Mouse (Mus musculus) heart, embryonic 15.5 days (tissue): ENCODE data around the gene Hcar1. TPM values are rescaled to one million over a fixed set of nuclear protein-coding genes. Genes with fewer than 3 reads are reported as not detected.

ENCODE experiments used
- ATAC-seq: fragments of 200-750 bp; cut with Nextera tagmentation; replicated peaks from 2 replicates; pipeline ENCODE4 v1.8.0; 2017; ENCODE audit warnings: low read depth, moderate TSS enrichment; ENCODE audit not compliant: insufficient number of reproducible peaks, insufficient read depth, low FRiP score
- H3K27ac ChIP-seq: fragments of 300-500 bp; sonication (generic); 2 replicates; pipeline ENCODE4 v1.5.1; 2015; ENCODE audit warnings: mild to moderate bottlenecking, inconsistent platforms
- H3K27me3 ChIP-seq: fragments of 300-500 bp; sonication (generic); 2 replicates; pipeline ENCODE4 v1.6.1; 2015; ENCODE audit warnings: inconsistent platforms
- H3K36me3 ChIP-seq: fragments of 300-500 bp; sonication (generic); 2 replicates; pipeline ENCODE4 v1.6.1; 2015; ENCODE audit warnings: mild to moderate bottlenecking, inconsistent platforms
- H3K4me1 ChIP-seq: fragments of 300-500 bp; sonication (generic); replicated peaks from 2 replicates; pipeline ENCODE4 v1.6.1; 2015; ENCODE audit warnings: inconsistent platforms
- H3K4me2 ChIP-seq: fragments of 300-500 bp; sonication (generic); 2 replicates; pipeline ENCODE4 v1.6.1; 2015; ENCODE audit warnings: inconsistent platforms, mild to moderate bottlenecking, moderate library complexity
- H3K4me3 ChIP-seq: fragments of 300-500 bp; sonication (generic); 2 replicates; pipeline ENCODE4 v1.5.1; 2015; ENCODE audit warnings: mild to moderate bottlenecking, inconsistent platforms
- H3K9ac ChIP-seq: fragments of 300-500 bp; sonication (generic); 2 replicates; pipeline ENCODE4 v1.6.1; 2015; ENCODE audit warnings: mild to moderate bottlenecking, inconsistent platforms
- H3K9me3 ChIP-seq: fragments of 300-500 bp; sonication (generic); replicated peaks from 2 replicates; pipeline ENCODE4 v1.6.1; 2016; ENCODE audit warnings: inconsistent platforms
- WGBS: fragments of 180-500 bp; shearing (Covaris S2); methylation state at CpG from one replicate; pipeline ENCODE4 v1.1.7; 2015; ENCODE audit warnings: mixed read lengths; 5-methylcytosine and 5-hydroxymethylcytosine counted together
- polyA plus RNA-seq: library from polyadenylated mRNA; unstranded; fragments of >200 nt; fragmentation: Nextera tagmentation; extraction: Ambion mirVana; gene quantifications from 2 replicates; pipeline ENCODE4 v1.2.1, GENCODE M21; 2015

Gene Hcar1
- polyA plus RNA-seq, result 0.16 and 0.34 TPM in 2 replicates

GRCm38 (mm10) chr5:123879928-123880327 lies at the start of gene Hcar1:
Gene Hcar1 (minus strand): TSS chr5:123880020.
- Histone ChIP-seq H3K4me3 (no peak within 1 kb of the TSS), H3K9me3 (no peaks in the 10 kb centered on the region), H3K9ac (no peak within 1 kb of the TSS), H3K4me1 (peaks cover 9% of the 10 kb centered on the region), H3K27ac (0 out of 2 replicates have a peak within 1 kb of the TSS, but pooled peaks have one; percentile 2), H3K27me3 (no peaks in the 10 kb centered on the region), H3K36me3 (no peaks in the 10 kb centered on the region), H3K4me2 (peak within 1 kb of the TSS; percentile 45)
- ATAC-seq, result 0 out of 2 replicates have a peak, but pooled peaks have one; percentile 50
- WGBS, result 46% methylated on average over 12 of the region's 12 CpGs

- H3K36me3 ChIP-seq, result peaks cover 63% of the 10 kb centered on the region
- H3K4me1 ChIP-seq, result peaks cover 5% of the 10 kb centered on the region
- WGBS, result 90% methylated on average over 9 of the region's 9 CpGs
- H3K9me3 ChIP-seq, result no peaks in the 10 kb centered on the region
- no peaks in the 10 kb centered on the region for H3K27me3 ChIP-seq
- H3K4me3 ChIP-seq, result no peak within 1 kb of the TSS
- no peak for ATAC-seq
- H3K27ac ChIP-seq, result no peak within 1 kb of the TSS
- no peak within 1 kb of the TSS for H3K4me2 ChIP-seq
- H3K9ac ChIP-seq, result no peak within 1 kb of the TSS
Measured at GRCm38 (mm10) chr5:123927118-123927517, 47.3 kb upstream of the Hcar1 start, which contains the start of gene Gm43518. Gene Gm43518 (plus strand): TSS chr5:123927418.

- Histone ChIP-seq H3K9ac (no peak overlapping the region), H3K27ac (no peak overlapping the region), H3K9me3 (no peaks in the 10 kb centered on the region), H3K4me2 (no peak overlapping the region), H3K36me3 (peaks cover 82% of the 10 kb centered on the region), H3K4me1 (no peaks in the 10 kb centered on the region), H3K27me3 (no peaks in the 10 kb centered on the region), H3K4me3 (no peak overlapping the region)
- WGBS, result 91% methylated on average over 6 of the region's 6 CpGs
- no peak for ATAC-seq
Measured at GRCm38 (mm10) chr5:123922112-123922511, 42.3 kb upstream of the Hcar1 start.

- Histone ChIP-seq H3K9ac (no peak overlapping the region), H3K4me3 (no peak overlapping the region), H3K4me2 (no peak overlapping the region), H3K27me3 (no peaks in the 10 kb centered on the region), H3K36me3 (peaks cover 48% of the 10 kb centered on the region), H3K27ac (no peak overlapping the region), H3K4me1 (peaks cover 10% of the 10 kb centered on the region), H3K9me3 (no peaks in the 10 kb centered on the region)
- no peak for ATAC-seq
- 82% methylated on average over 3 of the region's 3 CpGs for WGBS
Measured at GRCm38 (mm10) chr5:123914852-123915251, 35.0 kb upstream of the Hcar1 start.

GRCm38 (mm10) chr5:123907631-123907977 lies 27.8 kb upstream of the Hcar1 start:
- H3K9me3 ChIP-seq, result no peaks in the 10 kb centered on the region
- H3K4me3 ChIP-seq, result peak overlapping the region; percentile 94
- peaks cover 23% of the 10 kb centered on the region for H3K36me3 ChIP-seq
- peak overlapping the region; percentile 98 for H3K9ac ChIP-seq
- H3K4me1 ChIP-seq, result peaks cover 18% of the 10 kb centered on the region
- peak overlapping the region; percentile 88 for H3K4me2 ChIP-seq
- no peaks in the 10 kb centered on the region for H3K27me3 ChIP-seq
- ATAC-seq, result no peak
- WGBS, result 3% methylated on average over 10 of the region's 10 CpGs
- peak overlapping the region; percentile 88 for H3K27ac ChIP-seq

GRCm38 (mm10) chr5:123906976-123907630 lies 27.3 kb upstream of the Hcar1 start, which contains the start of gene Denr:
Gene Denr (plus strand): TSS chr5:123907175.
- peak within 1 kb of the TSS; percentile 88 for H3K27ac ChIP-seq
- no peaks in the 10 kb centered on the region for H3K27me3 ChIP-seq
- ATAC-seq, result peak; percentile 95
- peak within 1 kb of the TSS; percentile 88 for H3K4me2 ChIP-seq
- peak within 1 kb of the TSS; percentile 94 for H3K4me3 ChIP-seq
- no peaks in the 10 kb centered on the region for H3K9me3 ChIP-seq
- peaks cover 18% of the 10 kb centered on the region for H3K4me1 ChIP-seq
- H3K36me3 ChIP-seq, result peaks cover 23% of the 10 kb centered on the region
- WGBS, result under 1% methylated on average over 61 of the region's 61 CpGs
- peak within 1 kb of the TSS; percentile 98 for H3K9ac ChIP-seq

- Histone ChIP-seq H3K9ac (no peak overlapping the region), H3K4me3 (peak overlapping the region; percentile 94), H3K27ac (no peak overlapping the region), H3K27me3 (no peaks in the 10 kb centered on the region), H3K36me3 (peaks cover 20% of the 10 kb centered on the region), H3K4me2 (peak overlapping the region; percentile 47), H3K9me3 (no peaks in the 10 kb centered on the region), H3K4me1 (peaks cover 18% of the 10 kb centered on the region)
- WGBS, result 71% methylated on average over 17 of the region's 17 CpGs
- ATAC-seq, result no peak
Measured at GRCm38 (mm10) chr5:123906146-123906975, 26.5 kb upstream of the Hcar1 start.

- H3K36me3 ChIP-seq, result peaks cover 4% of the 10 kb centered on the region; the same call in 1 of the 2 replicates
Measured at GRCm38 (mm10) chr5:123904059-123904672, 24.3 kb upstream of the Hcar1 start.

GRCm38 (mm10) chr5:123897352-123897751 lies 17.5 kb upstream of the Hcar1 start:
- H3K27ac ChIP-seq, result no peak overlapping the region
- ATAC-seq, result no peak
- 77% methylated on average over 13 of the region's 13 CpGs for WGBS
- no peaks in the 10 kb centered on the region for H3K27me3 ChIP-seq
- no peak overlapping the region for H3K4me2 ChIP-seq
- no peak overlapping the region for H3K9ac ChIP-seq
- no peaks in the 10 kb centered on the region for H3K4me1 ChIP-seq
- H3K9me3 ChIP-seq, result no peaks in the 10 kb centered on the region
- no peaks in the 10 kb centered on the region for H3K36me3 ChIP-seq
- no peak overlapping the region for H3K4me3 ChIP-seq

More at GRCm38 (mm10) chr5:123904059-123904672, 24.3 kb upstream of the Hcar1 start:
- H3K27me3 ChIP-seq, result no peaks in the 10 kb centered on the region
- H3K4me2 ChIP-seq, result no peak overlapping the region
- H3K4me3 ChIP-seq, result no peak overlapping the region
- 59% methylated on average over 11 of the region's 11 CpGs for WGBS
- no peak overlapping the region for H3K9ac ChIP-seq
- no peak for ATAC-seq
- H3K27ac ChIP-seq, result no peak overlapping the region
- peaks cover 18% of the 10 kb centered on the region for H3K4me1 ChIP-seq
- no peaks in the 10 kb centered on the region for H3K9me3 ChIP-seq

GRCm38 (mm10) chr5:123896395-123896794 lies 16.6 kb upstream of the Hcar1 start:
- 72% methylated on average over 11 of the region's 11 CpGs for WGBS

GRCm38 (mm10) chr5:123893520-123893919 lies 13.7 kb upstream of the Hcar1 start:
- Histone ChIP-seq H3K9me3 (no peaks in the 10 kb centered on the region), H3K27ac (no peak overlapping the region), H3K4me3 (no peak overlapping the region), H3K27me3 (no peaks in the 10 kb centered on the region), H3K4me1 (no peaks in the 10 kb centered on the region), H3K36me3 (no peaks in the 10 kb centered on the region), H3K4me2 (no peak overlapping the region), H3K9ac (no peak overlapping the region)
- no peak for ATAC-seq
- WGBS, result 75% methylated on average over 5 of the region's 5 CpGs

More at GRCm38 (mm10) chr5:123896395-123896794, 16.6 kb upstream of the Hcar1 start:
- Histone ChIP-seq H3K36me3 (no peaks in the 10 kb centered on the region), H3K9me3 (no peaks in the 10 kb centered on the region), H3K4me1 (no peaks in the 10 kb centered on the region), H3K4me2 (no peak overlapping the region), H3K27ac (no peak overlapping the region), H3K4me3 (no peak overlapping the region), H3K27me3 (no peaks in the 10 kb centered on the region), H3K9ac (no peak overlapping the region)
- no peak for ATAC-seq
